Mouse (Mus musculus) intestine, embryonic 14.5 days (tissue): ENCODE results near the gene Mapk3. TPM values are rescaled to one million over a fixed set of nuclear protein-coding genes. Genes with fewer than 3 reads are reported as not detected.
A peak's percentile ranks its signal among the peaks of the same experiment; 100 is the strongest.

ENCODE experiments used
- ATAC-seq: fragments of 200-750 bp; cut with Nextera tagmentation; replicated peaks from 2 replicates; pipeline ENCODE4 v1.8.0; 2017; ENCODE audit warnings: low read depth, moderate number of reproducible peaks, moderate TSS enrichment, moderate library complexity; ENCODE audit not compliant: low FRiP score, low TSS enrichment
- DNase-seq: peaks from one replicate; pipeline ENCODE4 v3.0.0-alpha.2; 2018; ENCODE audit warnings: low spot score
- H3K27ac ChIP-seq: fragments of 300-500 bp; sonication (generic); 2 replicates; pipeline ENCODE4 v1.5.1; 2014; ENCODE audit warnings: low read depth, mild to moderate bottlenecking, control low read depth
- H3K27me3 ChIP-seq: fragments of 300-500 bp; sonication (generic); replicated peaks from 2 replicates; pipeline ENCODE4 v1.6.1; 2014; ENCODE audit warnings: low read length, control low read depth; ENCODE audit not compliant: control insufficient read depth, insufficient read depth
- H3K36me3 ChIP-seq: fragments of 300-500 bp; sonication (generic); 2 replicates; pipeline ENCODE4 v1.6.1; 2014; ENCODE audit warnings: low read length, control low read depth; ENCODE audit not compliant: control insufficient read depth, insufficient read depth
- H3K4me1 ChIP-seq: fragments of 300-500 bp; sonication (generic); replicated peaks from 2 replicates; pipeline ENCODE4 v1.6.1; 2014; ENCODE audit warnings: low read length, control low read depth, mixed read lengths; ENCODE audit not compliant: control insufficient read depth, insufficient read depth
- H3K4me2 ChIP-seq: fragments of 300-500 bp; sonication (generic); 2 replicates; pipeline ENCODE4 v1.6.1; 2014; ENCODE audit warnings: low read length
- H3K4me3 ChIP-seq: fragments of 300-500 bp; sonication (generic); 2 replicates; pipeline ENCODE4 v1.5.1; 2014; ENCODE audit warnings: low read depth, low read length, control low read depth, mixed read lengths
- H3K9ac ChIP-seq: fragments of 300-500 bp; sonication (generic); 2 replicates; pipeline ENCODE4 v1.6.1; 2014; ENCODE audit warnings: mild to moderate bottlenecking, low read length
- H3K9me3 ChIP-seq: fragments of 300-500 bp; sonication (generic); 2 replicates; pipeline ENCODE4 v1.6.1; 2016; ENCODE audit warnings: low read length, control low read depth; ENCODE audit not compliant: control insufficient read depth
- WGBS: fragments of 180-500 bp; shearing (Covaris S2); extraction: QIAGEN DNeasy Blood & Tissue Kit; methylation state at CpG from one replicate; pipeline ENCODE4 v1.1.7; 2014; 5-methylcytosine and 5-hydroxymethylcytosine counted together
- polyA plus RNA-seq: library from polyadenylated mRNA; unstranded; fragments of >200 nt; fragmentation: Nextera tagmentation; extraction: Ambion mirVana; gene quantifications from 2 replicates; pipeline ENCODE4 v1.2.1, GENCODE M21; 2014

Gene Mapk3
- polyA plus RNA-seq, 1 experiment from 2014 or later: 104 TPM

DNA sequence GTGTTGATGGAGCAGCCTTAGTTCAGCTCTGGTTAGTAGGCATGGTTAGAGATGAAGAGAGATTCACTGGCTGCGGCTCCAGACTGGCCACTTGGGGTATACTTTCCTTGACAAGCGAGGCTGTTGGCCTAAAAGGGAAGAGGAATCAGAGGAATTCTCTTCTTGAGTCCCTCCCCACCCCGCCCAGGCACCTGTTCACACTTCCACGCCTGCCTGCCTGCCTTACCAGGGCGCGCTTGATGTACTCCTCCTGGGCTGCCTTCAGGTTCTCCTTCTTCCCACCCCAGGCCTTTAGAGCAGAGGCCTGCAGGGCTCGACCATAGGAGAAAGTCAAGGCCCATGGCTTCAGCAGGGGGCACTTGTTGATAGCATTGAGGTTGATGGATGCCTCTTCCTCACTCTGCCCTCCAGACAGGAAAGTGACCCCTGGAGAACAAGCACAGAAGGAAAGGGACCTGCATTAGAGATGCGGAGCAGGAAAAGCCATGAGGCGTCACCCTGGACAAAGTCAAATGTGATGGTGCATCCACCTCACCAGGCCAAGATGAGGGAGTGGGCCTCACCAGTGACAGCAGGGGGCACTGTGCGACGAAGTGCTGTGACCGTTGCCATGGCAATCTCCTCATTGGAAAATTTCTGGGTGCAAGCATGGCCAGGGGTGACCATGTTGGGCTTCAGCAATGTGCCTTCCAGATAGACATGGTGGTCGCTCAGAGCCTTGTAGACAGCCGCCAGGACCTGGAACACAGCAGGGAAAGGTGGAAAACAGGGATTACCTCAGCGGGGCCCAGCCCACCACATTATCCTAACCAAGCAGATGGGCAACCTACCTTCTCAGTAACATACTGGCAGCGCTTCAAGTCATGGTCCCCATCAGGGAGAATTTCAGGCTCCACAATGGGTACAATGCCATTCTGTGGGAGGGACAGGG is 36.3 kb downstream of the Mapk3 start:
- H3K4me1 ChIP-seq: peaks cover 30% of the 10 kb centered on the region
- no peak overlapping the region for H3K4me3 ChIP-seq
- H3K27ac ChIP-seq: no peak overlapping the region
- H3K36me3 ChIP-seq: peaks cover 37% of the 10 kb centered on the region
- no peak for DNase-seq
- 86% methylated on average over 16 of the region's 16 CpGs for WGBS
- H3K27me3 ChIP-seq: no peaks in the 10 kb centered on the region
- H3K4me2 ChIP-seq: 0 out of 2 replicates have a peak overlapping the region, but pooled peaks have one; percentile 13
- no peak overlapping the region for H3K9ac ChIP-seq
- no peak for ATAC-seq
- H3K9me3 ChIP-seq: no peaks in the 10 kb centered on the region

DNA sequence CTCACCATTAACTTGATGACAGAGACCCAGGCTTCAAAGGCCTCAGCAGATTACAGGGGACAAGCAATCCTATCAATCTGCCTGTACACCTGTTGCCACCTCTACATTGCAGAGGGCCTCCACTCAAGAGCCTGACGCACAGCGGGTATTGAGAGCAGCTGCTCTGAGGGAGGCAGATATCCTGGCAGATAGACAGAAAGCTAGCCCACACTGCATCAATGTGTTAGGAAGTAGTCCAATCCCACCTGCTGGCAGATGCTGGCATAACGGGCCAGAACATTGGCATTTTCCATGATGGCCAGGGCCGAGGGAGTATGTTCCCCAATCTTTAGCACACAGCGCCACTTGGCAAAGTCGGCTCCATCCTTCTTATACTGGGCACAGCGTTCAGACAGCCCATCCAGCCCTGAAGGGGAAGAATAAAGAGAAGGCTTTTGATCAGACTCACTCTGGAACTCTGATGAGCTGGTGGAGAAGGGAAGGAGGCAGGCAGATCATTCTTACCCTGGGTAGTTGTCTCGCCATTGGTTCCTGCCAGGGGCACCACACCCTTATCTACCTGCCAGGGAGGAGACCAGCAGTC is 37.0 kb downstream of the Mapk3 start:
- 73% methylated on average over 8 of the region's 8 CpGs for WGBS
- Histone ChIP-seq H3K4me3 (peak overlapping the region; percentile 81; the same call in 1 of the 2 replicates), H3K27me3 (no peaks in the 10 kb centered on the region), H3K36me3 (peaks cover 37% of the 10 kb centered on the region), H3K9ac (no peak overlapping the region), H3K27ac (no peak overlapping the region), H3K9me3 (no peaks in the 10 kb centered on the region), H3K4me2 (peak overlapping the region; percentile 86), H3K4me1 (peaks cover 24% of the 10 kb centered on the region)
- ATAC-seq (no peak), DNase-seq (no peak)

DNA sequence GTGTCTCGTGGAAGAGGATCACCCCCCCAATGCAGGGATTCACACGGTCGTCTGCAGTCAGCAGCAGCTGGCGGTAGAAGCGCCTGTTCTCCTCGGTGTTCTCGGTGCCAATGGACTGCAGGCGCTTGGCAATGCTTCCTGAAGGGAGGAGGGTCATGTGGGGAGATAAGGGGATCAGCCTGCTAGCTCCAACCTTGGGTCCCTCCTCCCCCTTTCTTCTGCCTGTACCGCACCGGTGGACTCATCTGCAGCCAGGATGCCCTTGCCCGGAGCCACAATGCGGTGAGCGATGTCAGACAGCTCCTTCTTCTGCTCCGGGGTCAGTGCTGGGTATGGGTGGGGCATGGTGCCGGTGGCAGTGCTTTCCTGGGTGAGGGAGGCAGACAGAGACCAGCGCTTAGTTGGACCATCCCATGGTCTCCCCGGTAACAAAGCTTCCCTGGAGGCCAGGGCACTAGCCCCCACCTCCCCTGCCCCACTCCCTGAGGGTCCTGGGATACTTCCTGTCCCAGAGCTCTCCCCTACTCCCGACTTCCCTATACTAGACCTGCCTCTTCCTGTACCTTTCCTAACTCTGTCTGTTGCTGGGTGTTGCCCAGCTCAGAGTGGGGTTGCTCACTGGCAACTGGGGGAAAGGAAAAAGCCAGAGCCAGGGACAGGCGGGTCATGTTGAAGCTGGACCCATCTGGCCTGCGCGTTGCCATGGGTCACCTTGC is 38.2 kb downstream of the Mapk3 start, which contains the start of gene Fam57b:
Gene Fam57b, plus strand, starts transcription at position 258 of the 716 bp plus-strand sequence.
- Histone ChIP-seq H3K9me3 (no peaks in the 10 kb centered on the region), H3K4me3 (peak within 1 kb of the TSS; percentile 81), H3K9ac (peak within 1 kb of the TSS; percentile 70), H3K4me2 (peak within 1 kb of the TSS; percentile 86), H3K27ac (peak within 1 kb of the TSS; percentile 82), H3K4me1 (peaks cover 24% of the 10 kb centered on the region), H3K36me3 (peaks cover 37% of the 10 kb centered on the region), H3K27me3 (no peaks in the 10 kb centered on the region)
- peak; percentile 54 for DNase-seq
- ATAC-seq: no peak
- 31% methylated on average over 21 of the region's 21 CpGs for WGBS

DNA sequence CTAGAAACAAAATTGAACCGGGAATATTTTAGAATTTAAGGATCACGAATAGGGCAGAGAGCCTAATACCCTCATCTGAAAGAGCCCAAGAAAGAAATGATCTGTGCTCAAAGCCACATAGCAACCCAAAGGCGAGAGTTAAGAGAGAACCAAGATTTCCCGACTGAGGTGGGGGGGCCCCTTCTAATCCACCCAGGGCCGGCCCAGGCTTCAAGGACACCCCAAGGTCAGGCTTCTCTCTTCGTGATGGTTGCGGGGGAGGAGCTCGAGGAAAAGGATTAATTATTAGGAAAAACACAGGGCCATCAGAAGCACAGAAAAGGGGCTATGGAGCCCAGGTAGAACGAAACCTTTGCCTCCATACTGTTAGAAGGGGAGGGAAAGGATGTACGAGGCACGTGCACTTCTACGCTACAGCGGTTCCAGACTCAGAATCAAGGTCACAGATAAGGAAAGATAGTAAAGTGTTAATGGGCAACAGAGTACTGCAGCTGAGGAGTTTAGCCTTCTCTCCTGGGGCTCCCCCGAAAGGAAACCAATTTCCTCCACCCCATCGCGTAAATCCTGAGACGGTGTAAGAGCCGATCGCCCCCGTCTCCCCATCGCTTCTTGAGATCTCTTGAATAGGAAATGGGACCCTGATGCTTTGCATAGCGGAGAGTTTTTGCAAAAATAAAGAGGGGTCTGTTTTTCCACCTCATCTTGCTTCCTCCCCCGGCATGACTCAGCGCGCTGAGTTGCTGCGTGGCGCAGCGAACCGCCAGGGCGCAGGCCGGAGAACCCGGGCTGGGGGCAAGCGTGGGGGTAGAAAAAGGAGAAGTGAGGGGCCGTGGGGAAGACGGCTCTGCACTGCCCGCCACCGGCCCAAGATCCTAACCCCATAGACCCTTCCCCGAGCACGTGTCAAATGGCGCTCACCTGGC is 39.0 kb downstream of the Mapk3 start:
- H3K4me1 ChIP-seq: peaks cover 24% of the 10 kb centered on the region
- peak overlapping the region; percentile 82 for H3K27ac ChIP-seq
- peak overlapping the region; percentile 70 for H3K9ac ChIP-seq
- ATAC-seq (no peak), DNase-seq (no peak)
- no peaks in the 10 kb centered on the region for H3K27me3 ChIP-seq
- under 1% methylated on average over 40 of the region's 40 CpGs for WGBS
- H3K36me3 ChIP-seq: peaks cover 37% of the 10 kb centered on the region
- H3K9me3 ChIP-seq: no peaks in the 10 kb centered on the region
- H3K4me3 ChIP-seq: peak overlapping the region; percentile 81
- H3K4me2 ChIP-seq: peak overlapping the region; percentile 86

DNA sequence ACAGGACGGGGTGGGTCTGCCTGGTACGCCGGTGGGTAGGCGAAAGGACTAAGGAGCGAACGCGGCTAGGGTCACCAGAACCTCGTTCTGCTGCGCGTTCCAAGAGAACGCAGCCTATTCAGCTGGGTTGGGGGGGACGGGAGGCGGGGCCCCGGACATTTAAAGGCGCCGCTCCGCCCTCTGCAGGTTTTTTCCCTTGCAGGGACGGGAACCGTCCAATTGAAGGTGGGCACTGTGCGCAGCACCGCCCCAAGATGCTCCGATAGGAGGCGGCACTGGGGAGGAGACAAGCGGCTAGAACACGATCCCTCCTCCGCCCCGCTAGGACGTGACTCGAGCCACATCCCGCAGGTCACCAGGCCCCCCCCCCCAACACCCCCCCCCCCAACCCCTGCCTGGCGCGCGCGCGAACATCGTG is 39.7 kb downstream of the Mapk3 start:
- Histone ChIP-seq H3K9ac (peak overlapping the region; percentile 70), H3K27me3 (no peaks in the 10 kb centered on the region), H3K4me3 (peak overlapping the region; percentile 81), H3K36me3 (peaks cover 37% of the 10 kb centered on the region), H3K27ac (peak overlapping the region; percentile 97), H3K4me1 (peaks cover 24% of the 10 kb centered on the region), H3K9me3 (no peaks in the 10 kb centered on the region), H3K4me2 (peak overlapping the region; percentile 86)
- DNase-seq (peak; percentile 94), ATAC-seq (peak; percentile 95)
- WGBS: 0% methylated on average over 32 of the region's 36 CpGs

DNA sequence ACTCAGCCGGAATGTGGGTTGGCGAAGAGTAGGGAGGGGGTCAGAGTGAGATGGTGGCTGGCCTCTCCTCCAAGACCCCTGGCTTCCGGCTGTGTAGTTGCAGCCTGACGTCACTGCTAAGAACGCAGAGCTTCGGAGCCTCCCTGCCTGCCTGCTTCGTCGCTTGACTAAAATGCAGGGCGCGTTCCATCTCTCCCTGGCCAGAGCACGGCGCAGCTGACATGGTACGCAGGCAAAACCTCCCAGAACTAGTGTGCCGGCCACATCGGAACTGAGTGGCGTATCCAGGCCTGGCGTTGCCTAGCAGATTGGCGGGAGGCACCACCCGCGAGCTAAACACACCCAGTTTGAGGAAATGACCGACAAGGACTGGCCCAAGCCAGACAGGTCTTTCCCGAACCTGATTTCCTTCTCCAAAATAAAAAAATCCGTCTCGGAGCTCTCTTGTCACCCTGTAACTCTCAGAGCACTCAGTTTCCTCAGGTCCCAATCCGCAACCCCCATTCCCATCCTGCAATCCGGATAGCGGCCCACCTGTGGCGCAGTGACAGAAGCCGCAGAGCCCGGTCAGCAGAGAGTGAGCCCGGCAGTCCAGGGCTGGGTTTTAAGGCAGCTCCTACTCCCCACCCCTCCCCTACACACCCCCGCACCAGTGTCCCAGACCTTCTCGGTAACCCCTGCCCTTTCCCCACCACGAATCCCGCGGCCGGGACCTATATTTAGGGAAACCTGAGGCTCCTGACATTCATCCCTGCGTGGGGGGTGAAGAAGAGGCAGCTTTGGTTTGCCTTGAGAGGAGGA is 40.3 kb downstream of the Mapk3 start:
- peak; percentile 87 for DNase-seq
- no peaks in the 10 kb centered on the region for H3K27me3 ChIP-seq
- peak overlapping the region; percentile 83 for H3K4me2 ChIP-seq
- peak overlapping the region; percentile 97 for H3K27ac ChIP-seq
- peaks cover 24% of the 10 kb centered on the region for H3K4me1 ChIP-seq
- WGBS: 2% methylated on average over 34 of the region's 38 CpGs
- H3K9me3 ChIP-seq: no peaks in the 10 kb centered on the region
- peak overlapping the region; percentile 68 for H3K9ac ChIP-seq
- peak overlapping the region; percentile 49 for H3K4me3 ChIP-seq
- H3K36me3 ChIP-seq: peaks cover 36% of the 10 kb centered on the region
- peak; percentile 89 for ATAC-seq

DNA sequence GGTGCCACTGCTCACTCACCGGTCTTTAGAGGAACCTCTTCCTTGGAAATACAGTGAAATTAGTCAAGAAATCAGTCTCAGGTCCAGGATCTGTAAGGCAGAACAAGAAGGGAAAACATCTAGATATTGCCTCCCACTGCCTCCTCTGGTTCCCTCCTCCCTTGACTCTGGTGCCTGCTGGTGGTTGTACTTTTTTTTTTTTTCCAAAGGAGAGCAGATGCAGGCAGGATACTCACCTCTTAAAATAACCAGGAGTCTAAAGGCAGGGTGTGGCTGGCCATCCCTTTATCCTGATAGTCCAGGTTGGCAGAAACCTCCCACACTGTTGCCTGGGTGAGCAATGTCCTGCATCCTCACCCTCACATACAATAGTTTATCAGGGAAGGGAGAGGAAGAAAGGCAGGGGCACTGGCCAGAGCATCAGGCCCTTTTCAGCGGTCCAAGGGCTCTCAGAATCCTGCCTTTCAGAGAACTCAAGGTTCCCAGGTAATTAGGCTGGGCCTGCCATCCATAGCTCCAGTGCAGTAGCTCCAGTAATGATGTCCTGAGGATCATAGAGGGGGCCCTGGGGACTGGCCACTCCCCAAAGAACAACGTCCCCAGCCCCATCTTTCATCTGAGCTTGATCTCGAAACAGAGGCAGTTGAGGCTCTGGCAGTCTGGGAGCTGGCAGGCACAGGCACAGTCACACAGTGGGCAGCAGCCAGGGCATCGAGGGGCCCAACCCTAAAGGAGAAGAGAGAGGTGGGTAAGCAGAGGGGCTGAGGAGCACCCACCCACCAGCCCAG is 41.1 kb downstream of the Mapk3 start:
- Histone ChIP-seq H3K27me3 (no peaks in the 10 kb centered on the region), H3K36me3 (peaks cover 33% of the 10 kb centered on the region), H3K4me3 (peak overlapping the region; percentile 49), H3K27ac (peak overlapping the region; percentile 97), H3K4me1 (peaks cover 24% of the 10 kb centered on the region), H3K9me3 (no peaks in the 10 kb centered on the region), H3K9ac (peak overlapping the region; percentile 68), H3K4me2 (peak overlapping the region; percentile 83)
- ATAC-seq (no peak), DNase-seq (peak; percentile 52)
- 58% methylated on average over 5 of the region's 5 CpGs for WGBS
